Mouse (Mus musculus): ENCODE results near the gene Wbp2nl. TPM values are rescaled to one million over a fixed set of nuclear protein-coding genes. Genes with fewer than 3 reads are reported as not detected.

Gene Wbp2nl
- total and polyA plus RNA-seq, 3 experiments: not detected

DNA sequence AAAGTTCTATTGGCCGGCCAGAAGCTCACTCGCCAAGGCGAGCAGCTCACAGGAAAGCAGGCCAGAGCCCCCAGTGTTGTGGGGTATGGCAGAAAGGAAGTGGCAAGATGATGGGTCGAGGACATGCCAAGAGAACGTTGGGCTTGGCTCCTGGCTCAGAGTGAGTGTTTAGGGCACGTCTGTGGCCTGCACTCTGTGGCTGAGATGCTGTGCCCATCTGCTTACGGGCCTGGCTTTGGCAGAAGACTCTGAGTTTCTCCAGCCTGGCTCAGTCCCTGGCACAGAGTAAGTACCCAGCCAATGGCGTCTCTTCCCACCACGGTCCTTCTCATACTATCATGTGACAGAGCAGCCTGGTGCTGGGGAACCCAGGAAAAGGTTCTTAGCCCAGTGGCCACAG is 30.0 kb upstream of the Wbp2nl start:
- no peak overlapping the region for H3K4me3 ChIP-seq (ENCODE audit: control insufficient read depth in 1 of 2, insufficient read depth in 1 of 2, low read depth in 2 of 2, low read length in 2 of 2)
- no peaks in the 10 kb centered on the region for H3K9me3 ChIP-seq (replicated peaks; ENCODE audit: insufficient read depth, low read length)
- DNase-seq (ENCODE audit: low read depth, low spot score): no peak
- H3K4me1 ChIP-seq (ENCODE audit: control insufficient read depth in 1 of 2, insufficient read depth in 2 of 2, low read length in 2 of 2): no peaks in the 10 kb centered on the region
- TF ChIP-seq ZKSCAN1 (IDR thresholded peaks at IDR 0.05; ENCODE audit: low read depth, low read length): no peak
- no peak for TF ChIP-seq ZC3H11A (IDR thresholded peaks at IDR 0.05; ENCODE audit: low read depth, low read length)
- no peak for TF ChIP-seq SMC3 (IDR thresholded peaks at IDR 0.05; ENCODE audit: low read depth, low read length)
- no peak for TF ChIP-seq POLR2AphosphoS5 (IDR thresholded peaks at IDR 0.05; ENCODE audit: borderline replicate concordance, low read depth, low read length)
- no peak for TF ChIP-seq CHD1 (IDR thresholded peaks at IDR 0.05; ENCODE audit: low read depth, low read length)
- no peak for TF ChIP-seq MAFK (IDR thresholded peaks at IDR 0.05; ENCODE audit: borderline replicate concordance, low read depth, low read length)
- TF ChIP-seq NELFE (IDR thresholded peaks at IDR 0.05; ENCODE audit: low read depth, low read length): no peak
- no peak for TF ChIP-seq MAZ (IDR thresholded peaks at IDR 0.05; ENCODE audit: low read depth, low read length)
- TF ChIP-seq ZMIZ1 (IDR thresholded peaks at IDR 0.05; ENCODE audit: low read depth, low read length): no peak
- TF ChIP-seq BHLHE40 (IDR thresholded peaks at IDR 0.05; ENCODE audit: borderline replicate concordance, low read depth, low read length): no peak
- TF ChIP-seq MYB (IDR thresholded peaks at IDR 0.05; ENCODE audit: low read depth, low read length): no peak
- TF ChIP-seq USF1 (IDR thresholded peaks at IDR 0.05; ENCODE audit: low read depth, low read length): no peak
- no peak for TF ChIP-seq RAD21 (IDR thresholded peaks at IDR 0.05; ENCODE audit: low read depth, low read length)
- no peak for TF ChIP-seq GABPA (IDR thresholded peaks at IDR 0.05; ENCODE audit: low read depth, low read length)
- no peaks in the 10 kb centered on the region for H3K79me2 ChIP-seq (ENCODE audit: control insufficient read depth, insufficient read depth, low read length, poor library complexity)
- H3K27ac ChIP-seq (ENCODE audit: control insufficient read depth, low read depth, low read length): no peak overlapping the region
- no peak overlapping the region for H3K9ac ChIP-seq (ENCODE audit: control insufficient read depth, low read depth, low read length, poor library complexity, severe bottlenecking)
- H3K27me3 ChIP-seq (ENCODE audit: control insufficient read depth in 1 of 2, insufficient read depth in 2 of 2, low read length in 2 of 2): no peaks in the 10 kb centered on the region
- H3K36me3 ChIP-seq (ENCODE audit: control insufficient read depth in 1 of 2, insufficient read depth in 2 of 2, low read length in 2 of 2): no peaks in the 10 kb centered on the region

DNA sequence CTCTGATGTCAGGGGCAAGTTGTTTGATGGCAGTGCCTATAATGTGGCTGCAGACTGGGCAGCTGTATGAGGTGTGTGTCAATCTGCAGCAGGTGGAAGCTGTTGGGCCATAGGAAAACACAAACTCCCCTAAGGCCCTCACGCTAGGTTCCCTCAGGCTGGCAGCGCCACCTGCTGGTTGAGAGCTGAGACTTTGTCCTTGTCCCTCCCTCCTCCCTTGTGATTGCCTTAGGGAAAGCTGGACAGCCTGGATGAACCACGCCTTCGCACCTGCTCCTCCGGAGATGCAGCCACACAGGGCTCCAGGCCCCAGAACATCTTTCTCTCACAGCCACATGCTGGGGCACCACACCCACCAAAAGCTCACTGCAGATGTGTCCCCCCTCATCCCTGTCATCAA is 27.6 kb upstream of the Wbp2nl start:
- no peaks in the 10 kb centered on the region for H3K9me3 ChIP-seq (replicated peaks; ENCODE audit: insufficient read depth, low read length)
- peak; percentile 71 for DNase-seq (ENCODE audit: low read depth, low spot score)
- TF ChIP-seq SMC3 (IDR thresholded peaks at IDR 0.05; ENCODE audit: low read depth, low read length) (peak; percentile 54), TCF12 (IDR thresholded peaks at IDR 0.05; ENCODE audit: low read depth, low read length) (no peak), RAD21 (IDR thresholded peaks at IDR 0.05; ENCODE audit: low read depth, low read length) (peak; percentile 54), HCFC1 (IDR thresholded peaks at IDR 0.05; ENCODE audit: low read depth, low read length) (no peak), ZC3H11A (IDR thresholded peaks at IDR 0.05; ENCODE audit: low read depth, low read length) (no peak), NRF1 (IDR thresholded peaks at IDR 0.05; ENCODE audit: insufficient read depth, low read depth, low read length, poor library complexity, severe bottlenecking) (no peak), GATA1 (IDR thresholded peaks at IDR 0.05; ENCODE audit: low read depth, low read length) (no peak), CTCF (IDR thresholded peaks at IDR 0.05 in 2 of 3, conservative IDR thresholded peaks at IDR 0.05 in 1 of 3; ENCODE audit: control insufficient read depth in 1 of 3, insufficient read depth in 1 of 3, low read depth in 2 of 3, low read length in 3 of 3, poor library complexity in 1 of 3, severe bottlenecking in 1 of 3) (peak; percentile 76 to 96 (median 92)), ZNF384 (IDR thresholded peaks at IDR 0.05; ENCODE audit: low read depth, low read length) (no peak), USF2 (IDR thresholded peaks at IDR 0.05; ENCODE audit: borderline replicate concordance in 1 of 2, insufficient read depth in 1 of 2, low read depth in 1 of 2, low read length in 2 of 2) (no peak)
- H3K27me3 ChIP-seq (ENCODE audit: control insufficient read depth in 1 of 2, insufficient read depth in 2 of 2, low read length in 2 of 2): no peaks in the 10 kb centered on the region
- H3K36me3 ChIP-seq (ENCODE audit: control insufficient read depth in 1 of 2, insufficient read depth in 2 of 2, low read length in 2 of 2): no peaks in the 10 kb centered on the region
- no peaks in the 10 kb centered on the region for H3K4me1 ChIP-seq (ENCODE audit: control insufficient read depth in 1 of 2, insufficient read depth in 2 of 2, low read length in 2 of 2)
- no peak overlapping the region for H3K4me3 ChIP-seq (ENCODE audit: control insufficient read depth in 1 of 2, insufficient read depth in 1 of 2, low read depth in 2 of 2, low read length in 2 of 2)
- H3K9ac ChIP-seq (ENCODE audit: control insufficient read depth, low read depth, low read length, poor library complexity, severe bottlenecking): no peak overlapping the region
- H3K27ac ChIP-seq (ENCODE audit: control insufficient read depth, low read depth, low read length): no peak overlapping the region
- H3K79me2 ChIP-seq (ENCODE audit: control insufficient read depth, insufficient read depth, low read length, poor library complexity): no peaks in the 10 kb centered on the region
